Mouse (Mus musculus): ENCODE results near the gene Gal3st2. TPM values are rescaled to one million over a fixed set of nuclear protein-coding genes. Genes with fewer than 3 reads are reported as not detected.
A peak's percentile ranks its signal among the peaks of the same experiment; 100 is the strongest.
"Not testable (repeated sequence)": the region's sequence is repeated elsewhere in the genome, so short reads cannot be mapped to it uniquely, and the experiment has no call there.

Gal3st2 gene
- under 1 TPM in 1 of 4 experiments, not detected in 3; 0.14 TPM for total RNA-seq (2022)

GRCm38 (mm10) chr1:93861048-93861447 lies at the start of gene Gal3st2:
TSS of gene Gal3st2 (plus strand) at chr1:93861306.
- not testable (repeated sequence) for DNase-seq (ENCODE audit: low spot score in 2 of 2)

- no peak for DNase-seq (ENCODE audit: low spot score in 2 of 2)
These were observed 49.5 kb upstream of the Gal3st2 start for GRCm38 (mm10) chr1:93811495-93812039.

- DNase-seq (ENCODE audit: low spot score in 2 of 2), result no peak
These were observed 43.1 kb upstream of the Gal3st2 start for GRCm38 (mm10) chr1:93817823-93818532.

GRCm38 (mm10) chr1:93818722-93819121 lies 42.4 kb upstream of the Gal3st2 start:
- DNase-seq (ENCODE audit: low spot score in 2 of 2), result no peak

GRCm38 (mm10) chr1:93823796-93824495 lies 37.2 kb upstream of the Gal3st2 start:
- DNase-seq (ENCODE audit: low spot score in 2 of 2), result no peak

- DNase-seq (ENCODE audit: low spot score in 2 of 2), result no peak
These were observed 36.5 kb upstream of the Gal3st2 start, which contains the start of gene D2hgdh for GRCm38 (mm10) chr1:93824609-93825008. TSS of gene D2hgdh (plus strand) at chr1:93824909.

GRCm38 (mm10) chr1:93825105-93825674 lies 35.9 kb upstream of the Gal3st2 start:
- peak; percentile 95 to 96 for DNase-seq (ENCODE audit: low spot score in 2 of 2)

- DNase-seq (ENCODE audit: low spot score in 2 of 2), result no peak
These were observed 35.2 kb upstream of the Gal3st2 start for GRCm38 (mm10) chr1:93825771-93826539.

GRCm38 (mm10) chr1:93826540-93826835 lies 34.6 kb upstream of the Gal3st2 start:
- DNase-seq (ENCODE audit: low spot score in 2 of 2), result no peak

GRCm38 (mm10) chr1:93832754-93833360 lies 28.2 kb upstream of the Gal3st2 start:
- not testable (repeated sequence) for DNase-seq (ENCODE audit: low spot score in 2 of 2)

- no peak for DNase-seq (ENCODE audit: low spot score in 2 of 2)
These were observed 26.4 kb upstream of the Gal3st2 start for GRCm38 (mm10) chr1:93834671-93835150.

- no peak for DNase-seq (ENCODE audit: low spot score in 2 of 2)
These were observed 25.9 kb upstream of the Gal3st2 start for GRCm38 (mm10) chr1:93835211-93835610.

- DNase-seq (ENCODE audit: low spot score in 2 of 2), result no peak
These were observed 25.1 kb upstream of the Gal3st2 start for GRCm38 (mm10) chr1:93835876-93836531.

- DNase-seq (ENCODE audit: low spot score in 2 of 2), result no peak
These were observed 24.6 kb upstream of the Gal3st2 start for GRCm38 (mm10) chr1:93836532-93836913.

- no peak for DNase-seq (ENCODE audit: low spot score in 2 of 2)
These were observed 23.8 kb upstream of the Gal3st2 start for GRCm38 (mm10) chr1:93837335-93837734.

GRCm38 (mm10) chr1:93838569-93838968 lies 22.5 kb upstream of the Gal3st2 start:
- not testable (repeated sequence) for DNase-seq (ENCODE audit: low spot score in 2 of 2)

GRCm38 (mm10) chr1:93845766-93846366 lies 15.2 kb upstream of the Gal3st2 start:
- DNase-seq (ENCODE audit: low spot score in 2 of 2), result not testable (repeated sequence)

GRCm38 (mm10) chr1:93855790-93856189 lies 5.3 kb upstream of the Gal3st2 start:
- DNase-seq (ENCODE audit: low spot score in 2 of 2), result not testable (repeated sequence)

GRCm38 (mm10) chr1:93857370-93857769 lies 3.7 kb upstream of the Gal3st2 start:
- DNase-seq (ENCODE audit: low spot score in 2 of 2), result no peak

- DNase-seq (ENCODE audit: low spot score in 2 of 2), result no peak
These were observed 3.1 kb upstream of the Gal3st2 start for GRCm38 (mm10) chr1:93857991-93858390.
